Mouse (Mus musculus) CD4-positive helper T cell, adult 2 months (primary cell): ENCODE results near the gene Zan.

Experiments used
- DNase-seq: peaks from one replicate; pipeline ENCODE4 v3.0.0-alpha.2; 2012; ENCODE audit warnings: low read depth, missing footprints, low spot score

Gene Zan

DNA sequence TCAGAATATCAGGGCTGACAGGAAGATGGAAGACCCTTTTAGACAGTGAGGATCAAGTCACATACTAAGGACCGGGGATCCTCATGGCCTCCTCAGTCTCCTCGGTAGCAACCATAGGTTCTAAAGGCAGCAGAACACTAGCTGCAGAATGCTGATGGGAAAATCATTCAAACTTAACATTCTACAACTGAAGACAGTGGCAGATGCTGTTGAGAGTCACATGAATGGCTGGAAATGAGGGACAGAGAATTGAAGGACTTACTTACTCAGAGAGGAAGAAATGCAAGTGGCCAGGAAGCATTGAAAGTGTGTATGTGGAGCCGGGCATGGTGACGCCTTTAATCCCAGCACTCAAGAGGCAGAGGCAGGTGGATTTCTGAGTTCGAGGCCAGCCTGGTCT lies at the start of gene Zan:
TSS of gene Zan (minus strand) at position 101 of the 400 bp plus-strand sequence.
- no peak for DNase-seq

DNA sequence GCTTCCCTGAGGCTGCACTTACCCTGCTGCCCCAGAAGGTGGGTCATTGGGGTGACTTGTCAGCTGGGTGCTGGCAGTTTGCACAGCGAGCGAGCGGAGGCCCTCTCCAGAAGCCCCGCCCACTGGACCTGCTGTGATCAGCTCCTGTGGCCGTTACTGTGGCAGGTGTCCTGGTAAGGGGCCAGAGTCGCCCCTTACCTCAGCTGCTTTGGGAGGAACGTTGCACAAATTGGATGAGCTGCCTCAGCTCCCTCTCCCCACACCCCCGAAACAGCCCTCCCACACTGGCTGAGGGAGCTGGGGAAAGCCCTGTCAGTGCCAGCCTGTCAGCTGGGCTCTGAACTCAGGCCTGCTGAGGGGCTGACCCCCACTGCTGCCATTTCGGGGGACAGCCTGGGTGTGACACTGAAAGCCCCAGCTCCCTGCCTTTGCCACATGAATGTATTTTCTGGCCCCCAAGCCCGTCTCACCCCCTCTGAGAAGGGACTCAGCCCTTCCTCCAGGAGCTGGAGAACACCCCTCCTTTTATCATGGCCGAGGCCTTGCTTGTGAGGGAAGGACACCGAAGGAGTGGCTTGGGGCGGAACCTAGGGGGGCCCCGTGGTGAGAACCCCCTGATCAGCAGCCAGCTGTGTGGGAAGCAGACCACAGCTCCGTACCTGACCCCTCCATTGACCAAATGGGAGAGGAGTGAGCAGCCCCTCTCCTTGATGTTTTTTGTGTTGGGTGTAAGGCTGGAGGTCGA lies 49.5 kb upstream of the Zan start:
- DNase-seq = peak; percentile 32

DNA sequence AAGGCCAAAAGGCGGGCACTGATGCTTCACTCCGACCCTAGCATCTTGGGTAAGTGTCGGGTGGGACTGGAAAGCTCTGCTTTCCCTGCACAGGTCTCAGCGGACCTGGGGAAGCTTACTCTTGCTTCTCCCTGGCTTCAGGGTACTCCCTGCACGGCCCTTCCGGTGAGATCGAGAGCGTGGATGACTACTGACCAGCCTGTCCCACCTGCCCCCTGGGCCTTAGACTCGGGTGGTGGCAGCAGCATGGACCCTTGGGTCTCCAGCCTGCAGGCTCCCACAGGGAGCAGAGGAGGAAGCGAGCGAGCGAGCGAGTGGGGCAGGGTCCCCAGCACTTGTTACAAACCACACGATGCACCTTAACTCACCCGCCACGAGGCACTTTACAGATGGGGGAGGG lies 48.6 kb upstream of the Zan start:
- no peak for DNase-seq

DNA sequence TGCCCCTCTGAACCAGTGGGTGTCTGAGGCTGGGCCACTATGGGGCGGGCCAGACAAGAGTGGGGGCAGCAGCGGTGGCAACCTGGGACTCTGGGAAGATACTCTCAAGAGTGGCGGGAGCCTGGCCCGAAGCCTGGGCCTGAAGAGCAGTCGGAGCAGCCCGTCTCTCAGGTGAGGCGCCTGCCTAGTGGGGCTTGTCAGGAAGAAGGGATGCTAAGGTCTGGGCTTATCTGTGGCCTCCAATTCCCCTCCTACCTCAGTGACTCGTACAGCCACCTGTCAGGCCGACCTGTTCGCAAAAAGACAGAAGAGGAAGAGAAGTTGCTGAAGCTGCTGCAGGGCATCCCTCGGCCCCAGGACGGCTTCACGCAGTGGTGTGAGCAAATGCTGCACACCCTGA lies 47.8 kb upstream of the Zan start:
- DNase-seq = no peak

DNA sequence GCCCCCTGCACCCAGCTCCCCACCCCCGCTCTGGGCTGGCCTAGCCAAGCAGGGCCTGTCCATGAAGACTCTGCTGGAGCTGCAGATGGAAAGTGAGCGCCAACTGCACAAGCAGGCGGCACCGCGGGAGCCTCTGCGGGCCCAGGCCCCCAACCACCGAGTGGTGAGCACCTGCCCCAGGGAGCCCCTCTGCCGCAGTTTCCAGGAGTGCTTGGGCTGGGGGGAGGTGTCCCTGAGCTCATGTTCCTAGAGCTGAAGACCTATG lies 47.3 kb upstream of the Zan start:
- DNase-seq = no peak

DNA sequence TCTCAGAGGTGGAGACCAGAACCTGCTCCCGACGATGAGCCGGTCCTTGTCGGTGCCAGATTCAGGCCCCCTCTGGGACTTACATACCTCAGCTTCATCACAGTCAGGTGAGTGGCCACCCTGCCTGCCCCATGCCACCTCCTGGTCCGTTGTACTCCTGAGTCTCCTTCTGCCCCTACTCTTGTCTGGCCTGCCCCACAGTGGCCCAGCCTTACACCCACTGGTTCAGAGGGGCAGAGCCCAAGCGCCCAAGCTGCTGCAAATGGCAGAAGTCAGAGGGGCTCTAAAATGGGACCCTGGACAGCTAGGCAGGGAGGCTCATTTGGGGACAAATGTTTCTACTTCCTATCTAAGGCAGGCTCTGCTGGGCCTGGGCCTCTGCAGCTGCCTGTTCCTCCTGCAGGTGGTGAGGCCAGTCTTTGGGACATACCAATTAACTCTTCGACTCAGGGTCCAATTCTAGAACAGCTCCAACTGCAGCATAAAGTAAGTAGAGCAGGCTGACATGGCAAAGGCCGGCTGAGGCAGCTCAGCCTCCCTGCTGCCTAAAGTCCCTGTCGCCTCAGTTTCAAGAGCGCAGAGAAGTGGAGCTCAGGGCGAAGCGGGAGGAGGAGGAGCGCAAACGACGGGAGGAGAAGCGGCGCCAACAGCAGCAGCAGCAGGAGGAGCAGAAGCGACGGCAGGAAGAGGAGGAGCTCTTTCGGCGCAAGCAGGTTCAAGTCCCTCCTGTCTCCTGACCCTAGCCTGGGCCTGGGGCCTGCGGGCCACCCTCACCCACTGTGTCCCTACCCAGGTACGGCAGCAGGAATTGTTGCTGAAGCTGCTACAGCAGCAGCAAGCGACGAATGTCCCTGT lies 46.8 kb upstream of the Zan start:
- DNase-seq = no peak

DNA sequence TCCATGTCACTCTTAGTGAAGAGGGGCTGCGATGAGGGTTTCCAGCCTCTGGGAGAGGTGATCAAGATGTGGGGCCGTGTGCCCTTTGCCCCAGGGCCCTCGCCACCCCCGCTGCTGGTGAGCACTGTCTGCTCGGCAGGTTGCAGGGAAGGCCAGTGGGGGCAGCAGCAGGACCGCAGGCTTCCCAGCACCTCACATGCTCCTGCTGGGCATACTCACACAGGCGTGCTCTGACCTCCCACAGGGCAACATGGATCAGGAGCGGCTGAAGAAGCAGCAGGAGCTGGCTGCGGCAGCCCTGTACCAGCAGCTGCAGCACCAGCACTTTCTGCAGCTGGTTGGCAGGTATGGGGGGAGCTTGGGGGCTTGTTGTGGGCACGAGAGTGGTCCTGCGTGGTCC lies 45.8 kb upstream of the Zan start:
- DNase-seq = no peak

DNA sequence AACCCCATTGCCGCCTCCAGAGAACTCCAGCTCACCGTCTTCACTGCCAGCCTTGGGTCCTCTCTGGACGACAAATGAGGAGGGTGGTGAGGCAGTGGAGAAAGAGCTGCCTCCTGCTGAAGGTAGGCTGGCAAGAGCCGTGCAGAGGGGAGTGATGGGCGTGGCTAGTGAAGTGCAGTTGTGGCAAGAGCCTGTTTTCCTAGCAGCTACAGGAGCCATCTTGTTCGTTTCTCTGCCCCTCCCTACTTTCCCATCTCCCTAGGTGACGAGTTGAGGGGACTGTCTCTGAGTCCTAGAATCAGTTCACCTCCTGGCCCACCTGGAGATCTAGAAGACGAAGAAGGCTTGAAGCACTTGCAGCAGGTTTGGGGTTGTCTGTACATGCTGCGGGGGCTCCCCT lies 45.0 kb upstream of the Zan start:
- DNase-seq = no peak

DNA sequence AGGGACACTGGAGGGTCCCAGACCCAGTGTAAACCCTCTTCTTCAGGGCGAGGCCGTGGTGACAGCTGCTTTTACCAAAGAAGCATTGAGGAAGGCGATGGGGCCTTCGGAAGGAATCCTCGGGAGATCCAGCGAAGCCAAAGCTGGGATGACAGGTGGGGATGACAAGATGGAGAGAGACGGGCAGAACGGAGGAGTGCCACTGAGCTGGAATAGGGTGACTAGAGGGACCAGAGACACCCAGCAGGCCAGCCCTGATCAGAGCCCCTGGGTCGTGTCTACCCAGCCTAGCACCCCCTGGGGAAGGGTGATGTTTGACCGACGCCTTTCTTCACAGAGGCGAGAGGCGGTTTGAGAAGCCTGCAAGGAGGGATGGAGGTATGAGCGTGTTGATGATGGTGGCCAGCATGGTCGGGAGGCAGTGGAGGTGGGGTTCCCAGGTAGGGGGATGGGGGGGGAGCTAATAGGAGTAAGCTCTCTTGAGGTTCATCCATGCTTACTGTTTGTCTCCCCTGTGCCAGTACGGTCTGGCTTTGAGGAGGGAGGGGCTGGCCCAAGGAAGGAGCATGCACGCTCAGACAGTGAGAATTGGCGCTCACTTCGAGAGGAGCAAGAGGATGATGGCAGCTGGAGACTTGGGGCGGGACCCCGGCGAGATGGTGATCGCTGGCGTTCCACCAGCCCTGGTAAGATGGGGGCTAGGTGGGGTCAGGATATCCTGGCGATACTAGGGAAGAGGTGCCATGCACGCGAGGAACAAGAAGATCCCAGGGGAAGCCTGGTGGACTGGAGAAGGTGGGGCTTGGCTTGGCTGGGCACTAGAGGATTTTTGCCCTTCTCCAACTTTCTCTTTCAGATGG lies 43.1 kb upstream of the Zan start:
- no peak for DNase-seq

DNA sequence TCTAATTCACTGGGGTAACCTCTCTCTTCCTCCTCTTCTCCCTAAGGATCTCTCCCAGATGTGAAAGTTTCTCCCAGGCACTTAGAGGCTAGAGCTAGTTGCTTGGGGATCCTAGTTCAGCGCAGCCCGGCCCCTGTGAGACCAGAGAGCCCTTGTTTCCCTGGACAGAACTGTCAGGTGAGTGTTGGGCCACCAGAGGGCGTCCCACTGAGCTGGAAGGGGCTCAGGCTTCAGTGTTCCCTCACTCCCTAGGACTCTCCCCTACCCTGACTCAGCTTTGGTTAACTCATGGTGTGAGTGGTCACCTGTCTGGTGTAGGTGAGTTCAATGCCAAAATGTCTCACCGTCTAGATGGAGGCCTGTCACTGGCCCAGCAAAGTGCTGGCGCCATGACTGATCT lies 41.6 kb upstream of the Zan start, which contains the start of gene Gigyf1:
TSS of gene Gigyf1 (plus strand) at position 113 of the 400 bp plus-strand sequence.
- no peak for DNase-seq

DNA sequence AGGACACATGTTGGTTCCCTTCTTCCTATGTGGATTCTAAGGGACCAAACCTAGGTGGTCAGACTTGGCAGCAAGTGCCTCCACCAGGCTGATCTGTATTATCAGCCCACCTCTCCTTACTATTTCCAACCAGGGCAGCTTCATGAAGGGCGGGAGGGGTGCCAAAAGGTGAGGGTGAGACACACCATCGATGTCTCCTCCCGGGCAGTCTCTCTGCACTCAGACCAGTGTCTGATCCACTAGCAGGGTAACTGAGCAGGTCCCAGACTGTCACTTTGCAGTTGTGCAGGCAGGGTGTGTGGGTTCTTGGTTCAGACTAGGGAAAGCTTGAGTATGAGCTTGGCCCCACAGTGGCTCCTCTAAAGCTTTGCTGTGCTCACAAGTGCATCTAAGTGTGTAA lies 37.9 kb upstream of the Zan start:
- no peak for DNase-seq

DNA sequence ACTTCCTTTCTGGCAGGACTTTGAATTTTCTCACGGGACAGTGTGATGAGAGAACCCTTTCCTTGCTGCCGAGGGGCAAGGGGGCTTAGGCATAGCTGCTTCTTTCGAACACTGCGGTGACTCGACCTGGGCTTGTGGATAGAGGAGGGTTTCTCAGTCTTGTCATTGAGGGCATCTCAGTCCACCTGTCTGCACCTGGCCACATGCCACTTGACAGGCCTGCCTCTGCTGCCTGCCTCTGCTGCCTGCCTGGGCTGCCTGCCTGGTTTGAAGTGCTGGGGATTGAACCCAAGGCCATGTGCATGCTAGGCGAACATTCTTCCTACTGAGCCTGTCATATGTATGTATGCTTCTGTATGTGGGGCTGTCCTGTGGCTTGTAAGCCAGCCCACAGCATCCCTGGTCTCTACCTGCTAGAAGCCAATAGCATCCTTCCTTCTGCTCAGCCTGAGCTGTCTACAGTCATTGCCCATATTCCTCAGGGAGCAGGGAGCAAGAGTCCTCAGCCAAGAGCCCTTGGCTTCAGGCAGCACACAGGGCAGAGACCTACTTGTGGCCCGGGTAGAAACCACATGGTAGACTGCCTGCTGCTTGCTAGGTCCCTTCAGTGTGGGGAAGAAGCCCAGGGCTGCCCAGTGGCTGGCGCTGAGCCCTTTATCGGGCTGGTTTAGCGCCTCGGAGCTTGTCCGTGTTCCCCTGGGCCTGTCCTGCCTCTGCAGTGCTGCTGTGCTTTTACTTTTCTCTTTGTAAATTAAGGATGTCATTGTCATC lies 37.3 kb upstream of the Zan start:
- no peak for DNase-seq

DNA sequence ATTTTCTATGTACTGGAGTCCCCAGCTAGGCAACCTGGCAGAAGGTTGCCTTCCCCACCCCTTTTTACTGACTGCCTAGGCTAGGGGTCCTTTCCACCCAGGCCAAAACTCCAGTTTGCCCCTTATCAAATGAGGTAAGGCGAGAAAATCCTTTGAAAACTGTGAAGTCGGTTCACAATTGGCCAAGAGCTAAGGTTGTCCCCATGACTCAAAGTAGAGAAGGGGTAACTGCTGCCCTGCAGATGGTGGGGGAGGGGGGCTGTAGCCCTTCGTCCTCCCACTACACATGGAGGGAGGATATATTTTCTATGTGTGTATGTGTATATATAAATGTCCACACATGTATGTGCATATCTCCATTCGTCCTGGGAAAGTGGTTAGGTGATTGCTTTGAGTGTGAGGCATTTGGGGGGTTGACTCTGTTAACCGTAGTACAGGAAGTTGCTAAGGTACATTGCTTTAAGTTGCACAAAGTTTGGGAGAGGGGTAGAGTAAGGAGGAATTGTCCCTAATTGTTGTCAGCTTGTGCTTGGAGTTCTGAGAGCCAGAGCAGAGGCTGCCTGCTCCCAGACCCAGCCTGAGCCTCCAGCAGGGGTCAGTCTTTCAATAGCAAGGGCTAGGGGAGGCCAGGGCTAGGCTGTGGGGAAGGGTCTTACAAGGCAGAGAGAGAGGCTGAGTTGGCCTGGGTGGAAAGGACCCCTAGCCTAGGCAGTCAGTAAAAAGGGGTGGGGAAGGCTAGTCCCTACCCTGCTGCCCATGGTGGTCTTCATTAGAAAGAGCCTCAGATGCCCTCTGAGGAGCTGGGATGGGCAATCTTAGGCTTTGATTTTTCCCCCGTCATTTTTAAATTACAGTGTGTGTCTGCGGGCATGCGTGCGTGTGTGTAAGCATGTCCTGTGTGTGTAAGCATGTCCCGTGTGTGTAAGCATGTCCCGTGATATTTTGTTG lies 36.3 kb upstream of the Zan start:
- no peak for DNase-seq

DNA sequence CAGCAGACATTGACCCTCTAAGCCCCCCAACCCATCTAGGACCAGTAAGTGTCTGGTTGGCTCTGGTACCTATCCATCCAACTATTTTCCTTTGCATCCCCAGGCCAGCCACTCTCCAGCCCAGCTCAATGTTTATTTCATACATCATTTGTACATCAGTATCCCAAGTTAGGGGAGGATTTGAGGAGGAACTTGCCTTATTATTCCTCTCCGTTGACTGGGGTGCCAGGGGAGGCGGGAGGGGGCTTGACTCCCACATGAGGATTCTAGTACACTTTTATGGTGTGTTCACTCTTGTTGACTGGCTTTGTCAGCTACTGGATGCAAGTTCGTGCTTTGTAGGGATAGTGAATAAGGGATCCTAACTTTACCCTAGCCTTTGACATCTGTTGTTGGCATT lies 34.8 kb upstream of the Zan start:
- no peak for DNase-seq

DNA sequence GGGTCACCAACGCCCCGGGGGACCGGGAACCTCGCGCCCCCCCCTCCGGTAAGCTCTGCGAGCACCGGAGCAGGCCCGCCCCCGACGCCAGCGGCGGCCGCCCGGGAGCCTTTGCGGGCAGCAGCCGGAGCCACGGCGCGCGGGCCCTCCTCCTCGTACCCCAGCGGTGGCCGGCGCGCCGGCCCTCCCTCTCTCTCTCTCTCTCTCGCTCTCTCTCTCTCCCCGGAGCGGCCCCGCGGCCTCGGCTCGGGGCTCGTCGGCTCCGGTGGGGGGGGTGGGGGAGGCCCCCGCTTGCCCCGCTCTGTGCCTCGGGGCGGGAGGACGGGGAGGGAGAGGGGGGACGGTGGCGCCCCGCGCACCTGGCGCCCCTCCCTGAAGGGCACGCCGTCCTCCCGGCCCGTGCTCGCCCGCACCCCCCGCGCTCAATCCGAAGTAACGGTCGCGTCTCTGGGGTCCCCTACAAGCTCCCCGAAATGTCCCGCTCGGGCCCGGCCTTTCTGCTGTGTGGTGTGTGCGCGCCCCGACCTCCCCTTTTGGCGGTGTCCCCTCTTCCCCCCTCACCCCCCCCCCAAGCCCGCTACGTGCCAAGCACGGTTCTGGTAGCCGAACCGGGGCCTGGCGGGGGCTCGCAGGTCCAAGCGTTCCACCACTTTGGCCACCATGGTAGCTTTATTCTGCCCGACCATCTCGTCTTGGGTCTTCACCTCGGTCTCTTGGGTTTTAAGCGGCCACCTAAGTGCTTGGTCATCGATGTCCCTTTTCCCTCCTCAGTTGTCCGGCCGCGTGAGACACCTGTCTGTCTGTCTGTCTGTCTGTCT lies 33.9 kb upstream of the Zan start:
- no peak for DNase-seq

DNA sequence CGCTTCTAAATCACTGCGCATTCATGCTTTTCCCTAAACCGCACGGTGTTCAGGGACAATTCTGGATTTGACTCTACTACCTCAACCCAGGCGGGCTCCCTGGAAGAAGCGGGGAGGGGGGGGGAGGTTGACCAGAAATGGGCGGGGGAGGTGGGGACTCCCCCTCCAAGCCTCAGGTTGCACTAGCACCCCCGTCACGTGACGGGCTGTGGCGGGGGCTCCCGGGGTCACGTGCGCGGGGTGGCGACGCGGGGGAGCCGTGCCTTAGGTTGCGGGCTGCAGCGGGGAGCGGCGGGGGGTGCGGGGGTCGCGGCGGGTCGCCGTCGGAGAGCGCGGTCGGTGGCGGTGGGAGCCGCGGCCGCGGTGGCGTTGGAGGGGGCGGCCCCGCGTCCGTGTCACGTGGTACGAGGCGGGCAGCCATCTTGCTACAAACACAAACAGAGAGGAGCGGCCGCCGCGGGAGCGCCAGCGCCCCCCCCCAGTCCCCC lies 33.2 kb upstream of the Zan start:
- peak; percentile 83 for DNase-seq

DNA sequence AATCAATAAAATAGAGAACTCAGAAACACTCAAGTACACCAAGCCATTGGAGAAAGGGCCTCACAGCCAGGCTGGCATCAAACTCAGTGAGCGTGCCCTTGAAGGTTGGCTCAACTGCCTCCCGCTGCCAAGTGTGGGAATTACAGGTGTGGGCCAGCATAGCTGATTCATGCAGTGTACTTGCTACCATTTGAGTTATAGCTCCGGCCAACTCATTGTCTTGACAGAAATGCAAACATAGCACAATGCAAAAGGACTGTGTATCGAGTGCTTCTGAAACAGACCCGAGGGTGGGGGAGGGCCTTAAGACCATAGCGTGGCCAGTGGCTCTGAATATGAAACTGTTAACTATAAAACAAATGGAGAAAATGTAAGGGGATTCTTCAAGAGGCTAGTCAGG lies 27.2 kb upstream of the Zan start:
- no peak for DNase-seq

DNA sequence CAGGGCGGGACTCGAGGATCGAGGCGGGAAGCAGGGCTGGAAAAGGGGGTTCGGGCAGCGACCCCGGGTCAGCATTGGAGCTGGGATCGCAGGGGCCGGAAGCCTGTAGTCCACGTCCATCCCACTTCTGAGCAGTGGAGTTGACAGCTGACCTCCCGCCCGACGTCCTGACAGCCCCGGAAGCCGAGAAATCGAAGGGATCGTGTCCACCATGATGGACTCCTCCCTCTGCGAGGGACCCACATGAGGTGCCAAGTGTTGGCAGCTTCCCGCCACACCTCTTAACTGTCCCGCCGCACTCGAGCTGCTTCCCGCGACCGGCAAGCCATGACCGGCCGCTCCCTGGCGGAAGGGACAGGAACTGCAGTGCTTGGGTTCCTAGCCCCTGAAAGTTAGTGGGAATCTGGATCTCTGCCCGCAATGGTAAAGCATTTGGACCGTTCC lies 25.8 kb upstream of the Zan start:
- peak; percentile 86 for DNase-seq
